Mouse (Mus musculus) thymus, postnatal 0 days (tissue): ENCODE measurements around the gene Cfap99. TPM values are rescaled to one million over a fixed set of nuclear protein-coding genes. Genes with fewer than 3 reads are reported as not detected.

Source experiments
- DNase-seq: peaks from one replicate; pipeline ENCODE4 v3.0.0-alpha.2; 2015; ENCODE audit warnings: low spot score
- polyA plus RNA-seq: library from polyadenylated mRNA; unstranded; fragments of >200 nt; fragmentation: Nextera tagmentation; extraction: Ambion mirVana; gene quantifications from 2 replicates; pipeline ENCODE4 v1.2.1, GENCODE M21; 2015

The Cfap99 gene
- polyA plus RNA-seq, 1 experiment from 2014 or later = not detected

DNA sequence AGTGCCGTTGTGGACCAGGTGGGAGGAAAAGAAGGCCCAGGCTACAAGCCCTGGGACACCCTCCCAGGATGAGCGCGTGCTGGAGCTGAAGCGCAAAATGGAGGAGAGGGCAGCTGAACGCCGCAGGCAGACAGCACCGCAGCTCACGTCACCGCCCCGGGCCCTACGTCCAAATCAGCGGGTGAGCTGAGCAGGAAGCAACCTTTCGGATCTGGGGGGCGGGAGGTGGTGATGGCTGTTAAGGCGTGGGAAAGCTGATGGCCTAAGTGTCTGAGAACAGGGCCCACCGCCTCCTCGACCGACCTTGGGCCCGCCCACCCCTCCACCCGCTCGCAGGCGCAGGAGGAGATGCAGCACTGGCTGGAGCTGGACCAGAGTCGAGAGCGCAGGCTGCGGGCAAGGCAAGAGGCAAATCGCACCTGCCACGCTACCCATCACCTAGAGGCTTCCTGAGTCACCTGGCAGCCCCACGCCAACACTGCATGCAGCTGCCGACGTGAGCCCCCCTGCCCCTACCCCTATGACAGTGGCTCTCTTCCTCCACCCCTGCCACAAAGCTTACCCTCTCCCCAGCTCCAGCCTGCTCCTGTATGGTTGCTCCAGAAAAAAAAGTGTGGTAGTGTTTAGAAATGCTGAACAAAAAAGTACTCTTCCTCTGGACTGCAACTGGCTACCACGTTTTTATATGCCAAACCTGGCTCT lies 38.6 kb downstream of the Cfap99 start:
- peak; percentile 24 for DNase-seq

DNA sequence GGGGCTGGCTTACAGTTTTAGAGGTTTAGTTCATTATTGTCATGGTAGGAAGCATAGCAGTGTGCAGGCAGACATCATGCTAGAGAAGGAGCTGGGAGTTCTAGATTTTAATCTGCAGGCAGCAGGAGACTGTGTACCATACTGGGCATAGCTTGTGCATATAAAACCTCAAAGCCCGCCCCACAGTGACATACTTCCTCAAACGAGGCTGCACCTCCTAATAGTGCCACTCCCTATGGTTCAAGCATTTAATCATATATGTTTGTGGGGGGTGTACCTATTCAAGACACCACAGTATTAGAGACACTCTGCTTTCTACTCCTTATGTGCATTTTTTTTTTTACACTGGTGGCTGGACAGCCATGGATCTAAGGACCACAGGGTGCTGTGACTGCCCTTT lies 41.7 kb downstream of the Cfap99 start:
- DNase-seq = no peak

DNA sequence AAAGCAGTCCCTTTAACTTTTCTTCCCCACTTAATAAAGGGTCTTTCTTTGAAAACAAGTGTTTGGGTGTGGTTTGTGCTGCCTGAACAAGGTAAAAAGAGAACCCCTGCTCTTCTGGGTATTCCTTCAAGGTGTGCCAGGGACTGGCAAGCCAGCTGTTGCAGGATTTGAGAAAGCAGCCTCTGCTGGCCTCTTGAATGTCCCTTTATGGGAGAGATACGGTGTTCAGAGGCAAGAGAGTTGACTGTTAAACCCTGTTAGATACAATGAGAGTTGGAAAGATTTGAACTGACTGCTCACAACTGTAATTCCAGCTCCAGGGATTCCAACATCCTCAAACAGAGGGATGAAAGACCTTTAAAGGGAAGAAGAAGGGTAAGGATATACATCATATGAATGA lies 45.7 kb downstream of the Cfap99 start:
- DNase-seq = no peak

DNA sequence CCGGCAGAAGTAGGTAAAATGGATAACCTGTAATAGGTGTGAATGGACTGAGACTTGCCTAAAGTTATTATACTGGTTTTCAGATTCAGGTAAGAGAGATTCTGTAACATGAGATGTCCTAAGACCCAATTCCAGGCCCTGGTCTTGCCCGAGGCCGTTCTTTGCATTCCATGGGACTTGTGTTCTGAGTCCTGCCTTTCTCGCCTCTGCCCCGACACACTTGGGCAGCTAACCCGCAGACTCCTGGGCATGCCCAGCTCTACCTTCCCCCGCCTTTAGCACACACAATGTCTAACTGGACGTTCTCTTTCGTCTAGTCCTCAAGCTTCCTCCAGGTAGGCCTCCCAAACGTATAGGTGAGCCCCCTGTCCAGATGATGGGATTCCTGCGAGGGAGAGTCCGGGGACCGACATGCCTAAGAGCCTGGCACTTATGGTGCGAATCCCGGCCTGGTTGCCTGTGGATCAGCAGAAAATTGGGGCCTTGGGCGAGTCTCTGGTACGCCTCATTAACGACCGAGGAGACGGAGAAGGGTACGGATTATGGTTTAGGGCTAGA lies 47.2 kb downstream of the Cfap99 start:
- no peak for DNase-seq

DNA sequence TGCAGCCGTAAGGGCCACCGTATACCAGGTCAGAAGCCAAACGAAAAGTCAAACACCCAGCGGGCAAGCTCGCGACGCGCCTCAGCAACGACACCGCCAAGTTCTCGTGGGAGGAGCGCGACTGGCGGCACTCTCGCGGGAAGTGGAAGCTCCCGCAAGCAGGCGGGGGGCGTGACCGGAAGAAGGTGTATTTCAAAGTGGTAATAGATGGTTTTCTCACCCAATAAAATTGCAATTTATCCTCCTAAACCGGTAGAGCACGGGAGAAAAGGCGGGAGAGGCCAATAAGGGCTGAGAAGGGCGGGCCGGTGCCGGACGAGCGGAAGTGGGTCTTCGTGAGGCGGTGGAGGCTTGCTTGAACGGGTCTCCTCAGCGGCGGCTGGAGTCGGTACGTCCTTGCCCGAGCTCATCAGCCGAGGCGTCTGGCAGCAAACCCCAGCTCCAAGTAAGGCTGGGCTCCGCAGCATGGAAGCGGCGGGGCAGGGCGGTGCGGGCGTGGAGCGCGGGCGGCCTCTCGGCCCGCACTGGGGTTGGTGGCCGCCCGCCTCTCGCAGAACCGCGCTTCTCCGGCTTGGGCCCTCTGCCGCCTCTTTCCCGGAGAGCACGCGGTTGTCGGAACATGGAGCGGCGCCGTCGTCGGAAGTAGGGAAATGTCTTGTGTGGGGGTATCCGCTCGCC lies 47.8 kb downstream of the Cfap99 start, which contains the start of gene Rnf4:
Rnf4 (plus strand) TSS at position 193 of the 678 bp plus-strand sequence.
- peak; percentile 98 for DNase-seq

DNA sequence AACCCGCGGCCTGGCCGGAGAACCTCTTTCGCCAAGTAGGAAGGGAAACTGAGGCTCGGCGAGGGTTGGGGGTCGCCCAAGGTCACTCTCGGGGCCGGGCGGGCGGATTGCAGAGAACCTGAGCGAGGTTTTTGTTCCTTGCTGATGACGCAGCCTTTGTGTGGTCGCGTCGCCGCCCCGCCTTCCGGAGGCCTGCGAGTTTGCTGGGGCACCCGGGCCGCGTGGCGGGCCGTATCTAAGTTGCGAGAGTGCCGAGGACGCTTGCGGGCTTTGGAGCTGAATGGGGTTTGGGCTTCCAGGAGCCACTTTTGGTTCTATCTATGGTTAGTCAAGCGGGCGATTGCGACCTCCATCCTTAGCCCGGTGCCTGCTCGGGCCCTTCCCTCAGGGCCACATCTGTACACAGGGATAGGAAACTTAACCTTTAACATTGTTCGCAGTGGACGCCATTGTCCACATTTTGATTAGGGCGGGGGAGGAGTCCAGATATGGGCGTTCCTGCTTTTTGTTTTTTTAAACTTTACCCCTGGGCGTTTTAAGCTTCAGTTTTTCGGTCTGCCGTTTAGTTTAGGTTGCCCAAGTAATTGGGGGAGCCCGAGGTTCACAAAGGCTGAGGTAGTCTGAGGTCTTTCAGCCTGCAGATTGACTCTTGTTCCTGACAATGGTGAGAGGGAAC lies 48.5 kb downstream of the Cfap99 start:
- DNase-seq = peak; percentile 76

DNA sequence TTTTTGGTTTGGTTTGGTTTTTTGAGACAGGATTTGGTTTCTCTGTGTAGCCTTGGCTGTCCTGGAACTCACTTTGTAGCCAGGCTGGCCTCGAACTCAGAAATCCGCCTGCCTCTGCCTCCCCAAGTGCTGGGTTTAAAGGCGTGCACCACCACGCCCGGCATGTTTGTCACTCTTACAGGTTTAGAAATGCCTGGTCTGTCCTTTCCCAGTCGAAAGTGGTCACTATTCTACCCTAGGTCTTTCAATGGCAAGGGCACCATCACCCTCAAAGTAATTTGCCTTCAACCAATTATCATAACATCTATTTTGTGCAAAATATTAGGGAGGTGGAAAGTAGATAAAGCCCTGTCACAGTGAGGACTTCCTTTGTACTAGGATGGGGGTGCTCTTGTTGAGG lies 51.8 kb downstream of the Cfap99 start:
- no peak for DNase-seq

DNA sequence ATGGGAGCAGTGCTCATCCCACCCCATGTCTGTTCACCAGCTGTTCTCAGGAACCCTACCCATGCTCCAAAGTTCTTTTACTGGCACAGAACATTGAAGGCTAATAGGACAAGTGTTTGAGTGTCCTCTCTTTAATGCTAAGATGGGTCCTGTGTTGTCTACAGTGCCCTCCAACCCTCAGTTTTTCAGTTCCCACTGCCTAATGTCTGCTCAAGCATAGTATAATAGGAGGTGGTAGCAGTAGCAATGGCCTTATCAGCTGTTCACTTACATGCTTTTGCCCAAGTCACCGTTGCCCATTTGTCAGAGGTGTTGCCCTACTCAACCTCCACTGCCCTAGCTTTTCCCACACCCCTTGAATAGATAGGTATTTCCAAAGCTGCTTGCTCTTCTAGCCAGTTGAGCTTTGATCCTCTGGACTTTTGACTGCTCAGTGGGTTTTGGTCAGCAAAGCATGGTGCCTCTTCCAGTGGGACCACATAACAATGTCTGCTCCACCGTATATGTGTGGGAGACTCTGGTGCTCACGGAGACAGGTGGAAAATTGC lies 63.8 kb downstream of the Cfap99 start:
- DNase-seq = no peak

DNA sequence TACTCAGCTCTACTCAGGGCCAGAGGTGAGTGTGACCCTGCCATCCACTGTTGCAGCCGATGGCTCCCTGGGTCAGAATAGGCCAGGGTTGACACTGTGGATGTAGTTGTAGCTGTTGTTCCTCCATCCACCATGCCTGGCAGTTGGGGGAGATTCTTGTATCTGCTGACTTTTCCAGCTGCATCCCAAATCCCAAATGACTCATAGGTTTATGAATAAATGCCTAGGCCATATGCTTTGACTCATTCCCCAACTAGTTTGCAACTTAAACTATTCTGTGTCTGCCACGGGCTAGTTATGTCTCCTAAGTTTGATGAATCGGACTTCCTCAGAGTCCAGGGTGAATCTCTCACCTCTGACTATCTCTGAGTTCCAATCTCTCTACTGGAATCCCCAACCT lies 71.9 kb downstream of the Cfap99 start:
- no peak for DNase-seq

DNA sequence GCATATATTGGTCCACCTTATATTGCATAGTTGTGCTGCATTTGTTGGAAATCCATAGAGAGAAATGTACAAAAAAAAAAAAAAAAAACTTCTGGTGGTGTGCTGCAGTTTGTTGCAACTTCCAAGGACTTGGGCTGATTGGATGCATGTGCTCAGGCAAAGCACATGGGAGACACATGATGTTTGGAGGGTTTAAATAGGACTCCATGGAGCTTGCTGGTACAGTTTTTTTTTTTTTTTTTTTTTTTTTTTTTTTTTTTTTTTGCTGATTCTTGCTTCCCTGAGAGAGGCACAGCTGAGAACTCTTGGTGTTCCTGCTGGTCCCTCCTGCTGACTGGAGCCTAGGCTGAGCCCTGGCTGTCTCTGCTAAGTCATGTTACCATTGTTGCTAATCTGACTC lies 74.7 kb downstream of the Cfap99 start:
- no peak for DNase-seq

DNA sequence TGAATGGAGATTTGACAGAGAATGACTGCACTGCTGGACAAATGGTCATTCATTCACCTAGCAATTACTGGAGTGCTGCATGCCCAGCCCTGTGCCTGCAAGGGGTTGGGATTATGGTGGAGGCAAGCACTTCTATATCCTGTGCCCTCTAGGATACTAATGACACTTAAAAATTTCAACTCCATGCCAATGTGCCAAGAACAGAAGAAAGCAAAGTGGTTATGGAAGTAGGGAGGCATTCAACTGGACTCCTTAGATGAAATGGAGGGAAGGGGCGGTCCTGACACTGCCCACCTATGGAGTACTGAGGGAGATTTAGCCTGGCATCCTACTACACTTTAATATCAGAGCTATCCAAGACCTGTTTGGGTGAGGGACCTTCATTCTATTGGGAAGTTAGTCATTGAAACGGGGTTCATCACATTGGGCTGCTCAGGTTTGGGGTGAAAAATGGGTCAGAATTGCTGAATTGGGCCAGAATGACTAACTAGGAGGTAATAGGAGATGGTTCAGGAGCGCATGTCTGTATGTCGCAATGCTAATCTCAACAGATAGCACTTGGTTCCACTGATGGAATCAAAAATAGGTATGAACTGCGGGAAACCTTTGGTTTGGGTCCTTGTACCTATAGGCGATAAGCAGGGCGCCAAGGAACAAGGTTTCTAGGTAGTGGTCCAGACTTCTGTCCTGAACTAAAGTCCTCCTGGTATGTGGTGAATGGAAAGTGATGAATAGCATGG lies 80.3 kb downstream of the Cfap99 start:
- DNase-seq = no peak

DNA sequence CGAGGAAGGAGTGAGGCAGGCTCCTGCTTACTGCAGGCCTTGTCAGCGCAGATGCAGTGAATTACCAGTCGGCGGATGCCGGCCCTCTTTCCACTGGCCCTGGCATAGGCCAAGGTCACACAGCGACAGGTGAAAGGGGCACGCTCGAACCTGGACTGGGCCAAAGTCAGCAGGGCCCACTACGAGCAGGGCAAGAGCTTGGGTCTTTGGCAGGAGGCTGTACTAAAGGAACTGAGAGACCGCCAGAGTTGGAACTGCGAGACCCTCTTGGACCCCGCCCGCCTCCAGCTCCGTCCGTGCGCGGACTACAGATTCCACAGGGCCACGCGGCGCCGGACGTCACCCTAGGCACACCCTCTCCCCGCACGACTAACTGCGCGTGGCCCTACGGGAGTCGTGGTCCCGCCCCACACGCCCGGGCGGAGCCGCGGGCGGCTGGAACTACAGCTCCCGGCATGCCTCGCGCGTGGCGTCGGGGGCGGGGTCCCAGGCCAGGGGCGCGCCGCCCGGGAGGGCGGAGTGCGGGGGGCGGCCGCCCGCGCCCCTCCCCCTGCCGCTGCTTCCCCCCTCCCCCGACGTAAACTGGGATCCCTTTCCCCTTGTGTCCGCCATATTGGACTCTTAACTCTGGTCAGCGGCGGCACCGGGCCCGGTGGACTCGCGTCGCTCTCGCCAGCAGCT lies 81.1 kb downstream of the Cfap99 start, which contains the start of gene Fam193a:
Fam193a (plus strand) TSS at position 593 of the 681 bp plus-strand sequence.
- peak; percentile 98 for DNase-seq

DNA sequence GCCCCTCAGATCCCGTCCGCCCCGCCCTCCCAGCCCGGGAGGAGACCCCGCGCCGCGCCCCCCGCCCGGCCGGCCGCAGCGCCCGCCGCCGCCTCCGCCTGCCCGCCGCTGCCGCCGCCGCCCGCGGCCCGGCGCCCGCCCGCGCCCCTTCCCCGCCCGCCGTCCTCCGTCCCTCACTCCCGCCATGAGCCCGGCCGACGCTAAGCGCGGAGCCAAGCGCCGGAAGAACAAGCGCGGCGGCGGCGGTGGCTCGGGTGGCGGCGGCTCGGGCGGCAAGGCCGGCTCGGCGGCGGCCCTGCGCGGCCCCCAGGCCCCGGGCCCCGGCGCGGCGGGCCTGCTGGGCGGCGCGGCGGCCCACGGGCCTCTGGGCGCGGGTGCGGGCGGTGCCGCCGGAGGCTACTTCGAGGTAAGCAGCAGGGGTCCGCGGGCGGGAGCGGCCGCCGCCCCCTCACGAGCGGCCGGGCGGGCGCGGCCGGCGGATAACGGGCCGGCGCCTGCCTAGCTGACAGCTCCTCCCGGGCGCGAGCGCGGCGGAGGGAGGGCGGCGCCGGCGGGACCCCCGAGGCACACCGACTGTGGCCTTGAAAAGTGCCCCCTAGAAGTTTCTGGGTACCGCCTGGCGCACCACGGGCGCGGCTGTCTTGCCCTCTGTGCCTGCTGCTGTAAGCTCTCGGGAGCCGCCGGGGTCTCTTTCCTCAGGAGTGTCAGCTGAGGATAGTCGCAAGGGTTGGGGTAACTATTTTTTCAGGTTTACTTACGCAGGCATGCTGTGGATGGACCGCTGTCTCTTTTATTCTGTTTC lies 81.8 kb downstream of the Cfap99 start:
- DNase-seq = peak; percentile 39

DNA sequence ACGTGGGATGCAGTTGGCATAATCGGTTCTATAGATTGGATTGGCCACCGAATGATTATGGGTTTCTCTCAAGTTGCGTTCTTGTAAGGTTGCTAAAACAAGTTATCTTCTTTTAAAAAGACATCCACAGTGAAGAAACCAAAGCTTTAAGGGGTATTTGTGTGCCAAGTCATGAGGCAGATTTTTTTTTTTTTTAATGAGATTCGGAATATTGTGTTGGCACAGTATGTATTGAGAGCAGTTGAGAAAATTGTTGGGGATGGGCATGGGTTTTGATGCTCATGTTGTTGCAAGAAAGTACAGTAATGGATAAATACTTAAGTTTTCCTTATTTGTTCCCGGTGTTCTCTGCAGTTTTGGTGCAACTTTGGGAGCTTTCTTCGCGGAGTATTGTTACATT lies 82.4 kb downstream of the Cfap99 start:
- no peak for DNase-seq

DNA sequence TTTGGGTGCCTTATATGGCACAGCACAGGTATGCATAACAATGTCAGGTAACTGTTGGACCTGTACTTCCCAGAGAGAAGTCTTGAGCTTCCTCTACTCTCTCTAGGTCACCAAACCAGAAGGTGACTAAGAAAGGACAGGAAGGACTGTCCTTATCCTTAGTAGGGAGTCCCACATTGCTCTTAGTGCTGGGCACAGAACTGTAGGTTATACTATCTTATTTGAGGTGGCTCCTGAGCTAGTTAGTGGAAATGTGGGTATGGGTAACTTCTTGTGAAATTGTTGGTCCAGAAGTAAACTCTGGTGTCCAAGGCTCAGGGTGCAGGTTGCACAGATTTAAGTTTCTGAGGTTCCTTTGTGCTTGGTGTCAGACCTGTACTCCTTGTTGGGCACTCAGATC lies 83.7 kb downstream of the Cfap99 start:
- no peak for DNase-seq

DNA sequence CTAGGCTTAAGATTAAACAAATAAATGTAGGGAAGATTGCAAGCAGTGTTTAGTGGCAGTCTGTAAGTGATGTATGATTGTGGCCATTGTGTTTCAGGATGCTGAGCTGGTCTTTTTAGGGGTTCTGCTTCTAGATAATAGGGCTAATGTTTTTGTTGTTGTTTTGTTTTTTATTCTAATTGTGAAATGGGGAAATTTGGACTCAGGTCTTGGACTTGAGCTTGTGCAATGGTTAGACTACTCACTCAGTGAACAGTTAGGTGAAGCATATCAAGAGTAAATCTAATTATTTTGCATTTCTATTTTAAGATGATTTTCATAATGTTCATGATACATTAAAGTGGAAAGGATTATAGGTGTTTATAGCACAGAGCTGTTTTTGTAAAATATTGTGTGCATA lies 84.1 kb downstream of the Cfap99 start:
- no peak for DNase-seq
